Mouse (Mus musculus) forebrain, embryonic 12.5 days (tissue): ENCODE results near the gene Fmc1. TPM values are rescaled to one million over a fixed set of nuclear protein-coding genes. Genes with fewer than 3 reads are reported as not detected.

ENCODE experiments used
- ATAC-seq: fragments of 200-750 bp; cut with Nextera tagmentation; 2 replicates; pipeline ENCODE4 v1.8.0; 2017; ENCODE audit warnings: moderate TSS enrichment; ENCODE audit not compliant: low FRiP score
- H3K27ac ChIP-seq: fragments of 300-500 bp; sonication (generic); 2 replicates; pipeline ENCODE4 v1.5.1; 2016; ENCODE audit warnings: mild to moderate bottlenecking
- H3K27me3 ChIP-seq: fragments of 300-500 bp; sonication (generic); 2 replicates; pipeline ENCODE4 v1.6.1; 2016; ENCODE audit warnings: mild to moderate bottlenecking
- H3K36me3 ChIP-seq: fragments of 300-500 bp; sonication (generic); replicated peaks from 2 replicates; pipeline ENCODE4 v1.6.1; 2016; ENCODE audit warnings: mild to moderate bottlenecking
- H3K4me1 ChIP-seq: fragments of 300-500 bp; sonication (generic); 2 replicates; pipeline ENCODE4 v1.6.1; 2016
- H3K4me2 ChIP-seq: fragments of 300-500 bp; sonication (generic); 2 replicates; pipeline ENCODE4 v1.6.1; 2016; ENCODE audit warnings: mild to moderate bottlenecking, moderate library complexity
- H3K4me3 ChIP-seq: fragments of 300-500 bp; sonication (generic); replicated peaks from 2 replicates; pipeline ENCODE4 v1.5.1; 2016; ENCODE audit warnings: mild to moderate bottlenecking
- H3K9ac ChIP-seq: fragments of 300-500 bp; sonication (generic); 2 replicates; pipeline ENCODE4 v1.6.1; 2016; ENCODE audit warnings: mild to moderate bottlenecking
- H3K9me3 ChIP-seq: fragments of 300-500 bp; sonication (generic); 2 replicates; pipeline ENCODE4 v1.6.1; 2016
- WGBS: fragments of 180-500 bp; shearing (Covaris S2); methylation state at CpG from one replicate; pipeline ENCODE4 v1.1.7; 2016; 5-methylcytosine and 5-hydroxymethylcytosine counted together
- polyA plus RNA-seq: library from polyadenylated mRNA; unstranded; fragments of >200 nt; fragmentation: Nextera tagmentation; extraction: Ambion mirVana; gene quantifications from 2 replicates; pipeline ENCODE4 v1.2.1, GENCODE M21; 2016

Fmc1 gene
- polyA plus RNA-seq, result 129 and 134 TPM in 2 replicates

DNA sequence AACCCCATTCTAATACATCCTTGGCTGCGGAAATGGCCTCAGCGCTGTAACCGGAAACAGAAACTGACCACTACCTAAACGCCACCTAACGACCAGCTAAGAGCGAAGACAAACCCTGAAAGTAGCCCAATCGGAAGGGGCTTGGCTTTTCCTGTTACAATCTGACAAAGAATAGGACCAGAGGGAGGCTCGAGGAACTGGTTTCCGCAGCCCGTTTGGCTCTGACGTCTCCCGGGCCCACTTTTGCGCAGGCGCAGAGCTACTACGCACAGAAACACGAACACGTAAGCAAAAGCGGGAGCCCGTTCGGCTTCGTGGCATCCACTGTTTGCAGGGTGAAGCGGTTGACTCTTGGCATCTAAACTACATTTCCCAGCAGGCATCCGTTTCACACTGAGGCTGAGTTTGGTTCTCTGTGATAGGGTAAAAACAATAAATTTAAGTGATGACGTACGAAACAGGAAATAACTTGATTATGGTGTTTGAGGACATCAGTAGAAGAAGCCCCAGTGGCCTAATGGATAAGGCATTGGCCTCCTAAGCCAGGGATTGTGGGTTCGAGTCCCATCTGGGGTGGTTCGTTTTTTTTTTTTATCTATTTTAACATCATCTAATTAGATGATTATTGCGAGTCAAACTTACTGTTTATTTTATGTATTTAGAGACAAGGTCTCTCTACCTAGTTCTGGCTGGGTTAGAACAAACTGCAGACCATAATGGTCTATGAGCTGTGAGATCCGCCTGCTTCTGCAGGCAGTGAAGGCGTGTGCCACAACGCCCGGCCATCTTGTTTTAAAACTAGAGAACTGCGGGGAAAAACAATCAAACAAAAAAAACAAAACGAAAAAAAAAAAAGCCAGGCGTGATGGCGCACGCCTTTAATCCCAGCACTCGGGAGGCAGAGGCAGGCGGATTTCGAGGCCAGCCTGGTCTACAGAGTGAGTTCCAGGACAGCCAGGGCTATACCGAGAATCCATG, at the start of gene Fmc1:
TSS of gene Fmc1 (plus strand) at position 75 of the 978 bp plus-strand sequence.
- Histone ChIP-seq H3K9me3 (no peaks in the 10 kb centered on the region), H3K36me3 (no peaks in the 10 kb centered on the region), H3K4me1 (peaks cover 9% of the 10 kb centered on the region), H3K4me2 (peak within 1 kb of the TSS; percentile 77), H3K27ac (peak within 1 kb of the TSS; percentile 97), H3K27me3 (no peaks in the 10 kb centered on the region), H3K9ac (peak within 1 kb of the TSS; percentile 89), H3K4me3 (peak within 1 kb of the TSS; percentile 73)
- 6% methylated on average over 41 of the region's 41 CpGs for WGBS
- peak; percentile 90 for ATAC-seq

DNA sequence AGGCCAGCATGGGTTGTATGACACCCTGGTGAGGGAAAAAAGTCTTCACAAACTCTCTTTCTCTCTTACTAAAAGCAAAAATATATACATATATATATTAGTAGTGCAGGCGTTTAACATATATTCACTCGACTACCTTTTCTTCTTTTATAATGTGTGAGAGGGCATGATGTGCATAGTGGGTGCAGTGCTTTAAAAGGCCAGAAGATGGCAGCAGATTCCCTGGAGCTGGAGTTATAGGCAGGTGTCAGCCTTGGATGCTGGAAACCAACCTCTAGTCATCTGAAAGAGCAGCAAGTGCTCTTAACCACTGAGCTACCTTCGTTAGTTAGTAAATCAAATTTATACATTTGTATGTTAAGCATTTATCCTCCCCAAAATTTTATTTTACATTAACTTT, 40.8 kb upstream of the Fmc1 start:
- Histone ChIP-seq H3K36me3 (peaks cover 49% of the 10 kb centered on the region), H3K9me3 (no peaks in the 10 kb centered on the region), H3K4me3 (no peak overlapping the region), H3K9ac (no peak overlapping the region), H3K4me1 (no peaks in the 10 kb centered on the region), H3K27me3 (no peaks in the 10 kb centered on the region), H3K27ac (no peak overlapping the region), H3K4me2 (no peak overlapping the region)
- 84% methylated on average over 3 of the region's 3 CpGs for WGBS
- no peak for ATAC-seq

DNA sequence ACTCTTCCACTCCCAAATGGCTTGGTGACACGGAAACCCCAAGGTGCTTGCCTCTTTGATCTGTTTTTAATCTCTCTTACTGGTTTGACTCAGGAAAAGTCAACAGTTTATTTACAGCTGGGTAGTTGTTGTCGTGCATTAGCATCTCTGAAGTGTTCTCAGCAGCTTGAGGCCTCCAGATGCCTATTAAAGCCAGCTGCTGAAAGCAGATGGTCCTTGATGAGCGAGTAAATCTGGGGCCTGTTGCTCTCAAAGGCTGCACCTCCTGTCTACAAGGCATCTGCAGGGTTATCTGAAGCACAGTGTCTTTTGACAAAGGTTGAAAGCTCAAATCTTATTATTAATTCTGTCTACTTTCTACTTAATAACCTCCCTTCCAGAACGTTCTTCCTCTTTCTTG, 37.7 kb upstream of the Fmc1 start:
- Histone ChIP-seq H3K36me3 (peaks cover 47% of the 10 kb centered on the region), H3K27ac (no peak overlapping the region), H3K4me2 (no peak overlapping the region), H3K9me3 (no peaks in the 10 kb centered on the region), H3K4me3 (no peak overlapping the region), H3K4me1 (no peaks in the 10 kb centered on the region), H3K27me3 (no peaks in the 10 kb centered on the region), H3K9ac (no peak overlapping the region)
- ATAC-seq, result no peak
- WGBS, result 71% methylated on average over 4 of the region's 4 CpGs

DNA sequence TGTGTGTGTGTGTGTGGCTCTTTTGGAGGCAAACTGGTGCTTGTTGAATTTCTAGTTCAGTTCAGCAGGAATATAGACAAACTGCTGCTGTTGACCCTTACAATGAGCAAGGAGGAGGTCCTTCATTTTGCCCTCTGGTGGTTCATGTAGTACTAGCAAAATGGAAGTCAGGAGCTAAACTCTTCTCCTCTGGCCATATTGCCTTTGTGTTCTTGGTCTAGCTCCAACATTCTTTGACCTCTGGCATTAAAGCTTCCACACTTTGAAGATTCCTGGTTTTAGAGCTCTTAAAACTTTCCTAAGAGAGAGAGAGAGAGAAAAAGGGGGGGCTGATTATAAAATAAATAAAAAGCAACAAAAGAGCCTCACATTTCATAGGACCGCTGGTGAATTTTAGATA, 21.2 kb upstream of the Fmc1 start:
- H3K36me3 ChIP-seq, result no peaks in the 10 kb centered on the region; the same call in 1 of the 2 replicates
- H3K27me3 ChIP-seq, result no peaks in the 10 kb centered on the region
- H3K4me2 ChIP-seq, result no peak overlapping the region
- 94% methylated on average over 1 of the region's 1 CpGs for WGBS
- no peak overlapping the region for H3K27ac ChIP-seq
- ATAC-seq, result no peak
- H3K9ac ChIP-seq, result no peak overlapping the region
- no peaks in the 10 kb centered on the region for H3K9me3 ChIP-seq
- no peaks in the 10 kb centered on the region for H3K4me1 ChIP-seq
- no peak overlapping the region for H3K4me3 ChIP-seq

- H3K4me2 ChIP-seq, result no peak overlapping the region
- no peaks in the 10 kb centered on the region for H3K27me3 ChIP-seq
- H3K27ac ChIP-seq, result no peak overlapping the region
- no peak overlapping the region for H3K9ac ChIP-seq
- no peak for ATAC-seq
- no peaks in the 10 kb centered on the region for H3K4me1 ChIP-seq
- no peak overlapping the region for H3K4me3 ChIP-seq
- H3K9me3 ChIP-seq, result no peaks in the 10 kb centered on the region
- H3K36me3 ChIP-seq, result no peaks in the 10 kb centered on the region; the same call in 1 of the 2 replicates
These were observed 20.5 kb upstream of the Fmc1 start for GRCm38 (mm10) chr6:38512830-38513229.

- no peaks in the 10 kb centered on the region for H3K27me3 ChIP-seq
- H3K27ac ChIP-seq, result no peak overlapping the region
- no peaks in the 10 kb centered on the region; the same call in 1 of the 2 replicates for H3K36me3 ChIP-seq
- ATAC-seq, result no peak
- no peak overlapping the region for H3K4me2 ChIP-seq
- no peaks in the 10 kb centered on the region for H3K4me1 ChIP-seq
- H3K9me3 ChIP-seq, result no peaks in the 10 kb centered on the region
- no peak overlapping the region for H3K9ac ChIP-seq
- WGBS, result 91% methylated on average over 4 of the region's 4 CpGs
- H3K4me3 ChIP-seq, result no peak overlapping the region
These were observed 18.1 kb upstream of the Fmc1 start for GRCm38 (mm10) chr6:38515201-38515600.

- no peak overlapping the region for H3K27ac ChIP-seq
- WGBS, result 23% methylated on average over 8 of the region's 8 CpGs
- peaks cover 4% of the 10 kb centered on the region; the same call in 1 of the 2 replicates for H3K36me3 ChIP-seq
- no peaks in the 10 kb centered on the region for H3K27me3 ChIP-seq
- no peak overlapping the region for H3K4me3 ChIP-seq
- H3K4me1 ChIP-seq, result no peaks in the 10 kb centered on the region
- no peak for ATAC-seq
- no peak overlapping the region for H3K4me2 ChIP-seq
- no peaks in the 10 kb centered on the region for H3K9me3 ChIP-seq
- H3K9ac ChIP-seq, result no peak overlapping the region
These were observed 9.5 kb upstream of the Fmc1 start for GRCm38 (mm10) chr6:38523851-38524250.

DNA sequence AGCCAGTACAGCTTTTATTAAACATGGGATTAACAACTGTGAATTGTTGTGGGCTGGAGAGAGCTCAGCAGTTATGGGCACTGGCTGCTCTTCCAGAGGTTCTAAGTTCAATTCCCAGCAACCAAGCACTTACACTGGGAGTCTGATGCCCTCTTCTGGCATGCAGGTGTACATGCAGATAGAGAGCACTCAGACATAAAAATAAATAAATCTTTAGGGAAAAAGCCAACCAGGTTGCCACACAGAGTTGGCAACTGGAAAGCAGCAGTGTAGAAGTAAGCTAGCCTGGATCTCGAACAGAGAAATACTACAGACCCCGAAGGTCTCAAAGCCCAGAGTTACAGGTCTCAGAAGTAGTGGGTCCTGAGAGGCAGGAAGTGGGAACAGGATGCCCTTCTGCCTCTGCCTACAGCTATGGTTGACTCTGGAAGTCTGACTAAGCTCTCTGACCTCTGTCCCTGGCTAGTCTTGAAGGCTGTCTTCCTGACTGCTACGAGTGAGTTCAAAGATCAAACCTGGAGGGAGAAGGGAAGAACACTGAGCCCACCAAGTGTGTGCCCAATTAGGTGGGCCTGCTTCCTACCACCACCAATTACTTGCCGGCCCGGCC, 2.0 kb upstream of the Fmc1 start:
- H3K4me1 ChIP-seq, result peaks cover 9% of the 10 kb centered on the region
- 66% methylated on average over 5 of the region's 5 CpGs for WGBS
- H3K27ac ChIP-seq, result no peak overlapping the region

DNA sequence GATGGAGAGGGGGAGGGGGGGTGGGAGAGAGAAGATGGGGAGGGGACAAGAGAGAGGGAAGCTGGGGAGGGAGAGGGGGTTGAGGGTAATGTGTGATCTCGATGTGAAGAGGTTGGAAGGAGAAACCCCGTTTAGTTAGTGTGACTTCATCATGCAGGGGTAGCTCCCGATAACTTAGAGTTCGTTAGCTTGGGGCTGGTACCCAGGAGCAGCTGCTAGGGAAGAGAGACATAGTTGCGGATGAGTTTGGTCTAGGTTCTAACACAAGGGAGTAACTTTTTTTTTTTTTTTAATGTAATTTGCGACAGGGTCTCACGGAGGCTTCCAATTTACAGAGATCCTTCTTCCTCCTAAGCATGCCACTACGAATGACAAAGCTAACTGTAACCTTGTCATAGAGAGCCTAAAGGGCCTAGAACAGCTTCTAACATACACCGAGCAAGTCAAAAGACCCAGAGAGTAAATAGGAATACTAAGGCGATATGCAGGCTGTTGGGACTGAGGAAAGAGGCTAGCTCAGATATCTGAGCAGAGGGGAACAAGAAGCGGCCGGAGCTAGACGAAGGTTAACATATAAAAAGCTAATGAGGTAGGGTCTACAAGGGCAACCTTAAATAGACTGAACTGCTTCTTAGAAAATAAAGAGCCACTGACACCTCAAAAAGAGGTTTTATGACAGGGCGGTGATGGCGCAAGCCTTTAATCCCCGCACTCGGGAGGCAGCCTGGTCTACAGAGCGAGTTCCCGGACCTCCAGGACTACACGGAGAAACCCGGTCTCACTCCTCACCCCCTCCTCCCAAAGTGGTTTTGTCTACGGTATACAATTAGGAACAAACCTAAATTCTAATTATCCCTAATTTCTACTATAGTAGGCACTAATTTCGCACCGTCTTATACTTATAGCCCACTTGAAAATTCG, 542 bp upstream of the Fmc1 start:
- Histone ChIP-seq H3K4me2 (peak overlapping the region; percentile 77), H3K27me3 (no peaks in the 10 kb centered on the region), H3K9ac (peak overlapping the region; percentile 66), H3K27ac (peak overlapping the region; percentile 94), H3K9me3 (no peaks in the 10 kb centered on the region), H3K4me1 (peaks cover 9% of the 10 kb centered on the region), H3K4me3 (peak overlapping the region; percentile 73), H3K36me3 (no peaks in the 10 kb centered on the region)
- ATAC-seq, result peak; percentile 50
- 7% methylated on average over 25 of the region's 25 CpGs for WGBS

More for the DNA sequence above, 2.0 kb upstream of the Fmc1 start:
- Histone ChIP-seq H3K36me3 (no peaks in the 10 kb centered on the region), H3K9ac (no peak overlapping the region), H3K27me3 (no peaks in the 10 kb centered on the region), H3K9me3 (no peaks in the 10 kb centered on the region), H3K4me3 (no peak overlapping the region), H3K4me2 (no peak overlapping the region)
- ATAC-seq, result no peak

- Histone ChIP-seq H3K27ac (peak overlapping the region; percentile 97), H3K4me2 (peak overlapping the region; percentile 58), H3K27me3 (no peaks in the 10 kb centered on the region), H3K4me3 (peak overlapping the region; percentile 73), H3K9ac (peak overlapping the region; percentile 89), H3K4me1 (peaks cover 9% of the 10 kb centered on the region), H3K9me3 (no peaks in the 10 kb centered on the region), H3K36me3 (0 out of 2 replicates have a peak, but pooled peaks cover 4% of the 10 kb centered on the region)
- ATAC-seq, result peak; percentile 76
- under 1% methylated on average over 53 of the region's 53 CpGs for WGBS
These were observed 1.5 kb downstream of the Fmc1 start for GRCm38 (mm10) chr6:38534640-38535365.

GRCm38 (mm10) chr6:38535366-38535690, 2.0 kb downstream of the Fmc1 start:
- no peaks in the 10 kb centered on the region for H3K27me3 ChIP-seq
- no peak for ATAC-seq
- WGBS, result 2% methylated on average over 9 of the region's 9 CpGs

More at GRCm38 (mm10) chr6:38535366-38535690, 2.0 kb downstream of the Fmc1 start:
- Histone ChIP-seq H3K4me1 (peaks cover 9% of the 10 kb centered on the region), H3K9me3 (no peaks in the 10 kb centered on the region), H3K27ac (peak overlapping the region; percentile 97), H3K9ac (peak overlapping the region; percentile 89), H3K4me3 (peak overlapping the region; percentile 73), H3K4me2 (peak overlapping the region; percentile 58), H3K36me3 (0 out of 2 replicates have a peak, but pooled peaks cover 6% of the 10 kb centered on the region)
